Mouse (Mus musculus) cerebellum, adult 18-20 months (tissue): ENCODE measurements around the gene Ankrd23.
A peak's percentile ranks its signal among the peaks of the same experiment; 100 is the strongest.
"Not testable (repeated sequence)": the region's sequence is repeated elsewhere in the genome, so short reads cannot be mapped to it uniquely, and the experiment has no call there.

Source experiments
- DNase-seq, 2 experiments: peaks; one replicate each; pipeline ENCODE4 v3.0.0; 2021

The Ankrd23 gene

DNA sequence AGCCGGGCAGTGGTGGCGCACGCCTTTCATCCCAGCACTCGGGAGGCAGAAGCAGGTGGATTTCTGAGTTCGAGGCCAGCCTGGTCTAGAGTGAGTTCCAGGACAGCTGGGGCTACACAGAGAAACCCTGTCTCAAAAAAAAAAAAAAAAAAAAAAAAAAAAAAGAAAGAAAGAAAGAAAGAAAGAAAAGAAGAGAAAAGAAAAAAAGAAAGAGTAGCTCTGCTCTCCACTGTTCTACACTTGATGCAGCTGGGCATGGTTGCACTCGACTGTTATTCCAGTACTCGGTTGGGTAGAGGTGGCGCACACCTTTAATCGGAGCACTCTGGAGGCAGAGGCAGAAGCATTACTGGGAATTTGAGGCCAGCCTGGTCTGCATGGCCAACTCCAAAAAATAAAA is at the start of gene Ankrd23:
Gene Ankrd23 (minus strand): TSS at position 101 of the 400 bp plus-strand sequence.
- not testable (repeated sequence) for DNase-seq

DNA sequence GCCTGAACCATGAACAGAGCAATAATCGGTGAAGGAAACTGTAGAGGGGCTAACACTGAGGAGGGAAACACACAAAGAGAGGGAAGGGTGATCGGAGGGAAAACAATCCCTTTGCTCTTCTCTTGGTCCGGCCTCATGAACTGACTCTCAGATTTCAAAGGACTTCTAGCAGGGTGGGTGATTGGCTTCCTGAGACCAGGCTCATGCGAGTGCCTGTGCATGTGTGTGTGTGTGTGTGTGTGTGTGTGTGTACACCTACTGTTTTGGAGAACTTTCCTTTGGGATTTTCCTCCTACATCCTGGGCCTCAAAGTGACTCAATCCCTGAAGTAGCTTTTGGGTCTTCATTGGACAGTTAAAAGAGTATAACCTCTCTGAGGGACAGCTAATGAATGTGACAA is 49.6 kb upstream of the Ankrd23 start:
- DNase-seq, result no peak

DNA sequence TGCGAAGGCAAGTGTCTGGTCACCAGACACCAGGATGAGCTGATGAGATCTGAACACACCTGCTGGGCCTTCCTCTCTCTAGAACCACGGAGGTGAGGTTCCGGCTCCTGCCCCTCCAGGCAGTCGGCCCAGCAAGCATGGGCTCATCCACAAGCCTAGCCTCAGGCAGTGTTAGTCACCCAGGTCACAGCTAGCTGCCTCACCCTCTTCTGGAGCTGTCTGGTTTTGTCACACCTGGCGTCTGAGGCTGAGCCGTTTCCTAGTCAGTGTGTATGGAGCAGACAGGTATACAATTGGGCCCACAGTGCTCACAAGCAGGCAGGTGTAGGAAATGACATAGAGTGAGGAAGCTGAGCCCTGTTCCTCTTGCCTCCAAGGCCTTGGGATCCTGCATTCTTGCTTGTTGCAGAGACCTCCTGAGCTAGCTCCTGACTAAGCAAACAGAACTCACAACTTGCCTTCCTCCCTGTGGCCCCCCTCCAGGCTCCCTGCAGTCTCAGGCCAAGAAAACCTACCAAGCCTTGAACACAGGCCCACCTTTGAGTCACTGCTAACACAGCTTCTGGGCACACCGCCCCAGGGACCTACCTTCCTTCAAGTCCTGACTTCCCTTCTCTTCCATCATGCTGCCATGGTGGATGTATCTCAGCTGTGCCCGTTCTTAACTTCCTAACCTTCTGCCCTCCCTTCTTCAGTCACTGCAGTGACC is 46.9 kb upstream of the Ankrd23 start:
- no peak for DNase-seq

DNA sequence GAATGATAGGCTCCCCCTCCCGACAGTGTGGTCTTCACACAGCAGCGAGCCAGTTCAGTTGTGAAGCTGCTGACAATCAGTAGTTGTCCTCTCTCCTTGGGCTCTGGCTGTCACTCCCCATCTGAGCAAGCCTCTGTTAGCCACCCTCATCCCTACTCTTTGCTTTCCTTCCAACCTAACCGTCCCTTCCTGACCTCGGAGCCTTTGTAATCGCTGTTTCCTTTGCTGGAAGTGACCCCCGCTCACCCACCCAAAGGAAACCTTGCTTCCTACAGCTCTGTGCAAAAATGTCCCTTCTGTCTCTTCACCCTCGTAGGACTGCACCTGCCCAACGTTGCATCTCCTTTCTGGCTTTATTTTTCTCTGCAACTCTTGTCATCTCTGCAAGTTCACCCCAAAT is 45.5 kb upstream of the Ankrd23 start:
- no peak for DNase-seq

DNA sequence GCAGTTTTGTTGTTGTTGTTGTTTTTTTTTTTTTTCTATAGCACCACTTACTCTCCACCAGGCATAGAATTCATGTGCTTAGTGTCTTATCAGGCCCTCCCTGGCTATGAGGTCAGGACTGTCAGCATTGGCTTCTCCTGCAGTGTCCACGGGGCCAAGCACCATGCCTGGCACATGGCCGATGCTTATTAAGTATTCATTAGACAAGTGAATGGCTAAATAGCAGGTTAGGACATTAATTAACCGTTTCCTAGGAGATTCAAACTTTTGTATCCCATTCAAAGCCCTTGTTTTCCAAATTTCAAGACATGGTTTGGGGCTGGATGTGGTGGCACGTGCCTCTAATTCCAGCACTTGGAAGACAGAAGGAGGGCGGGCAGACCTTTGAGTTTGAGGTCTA is 44.6 kb upstream of the Ankrd23 start:
- DNase-seq, result peak; percentile 37

DNA sequence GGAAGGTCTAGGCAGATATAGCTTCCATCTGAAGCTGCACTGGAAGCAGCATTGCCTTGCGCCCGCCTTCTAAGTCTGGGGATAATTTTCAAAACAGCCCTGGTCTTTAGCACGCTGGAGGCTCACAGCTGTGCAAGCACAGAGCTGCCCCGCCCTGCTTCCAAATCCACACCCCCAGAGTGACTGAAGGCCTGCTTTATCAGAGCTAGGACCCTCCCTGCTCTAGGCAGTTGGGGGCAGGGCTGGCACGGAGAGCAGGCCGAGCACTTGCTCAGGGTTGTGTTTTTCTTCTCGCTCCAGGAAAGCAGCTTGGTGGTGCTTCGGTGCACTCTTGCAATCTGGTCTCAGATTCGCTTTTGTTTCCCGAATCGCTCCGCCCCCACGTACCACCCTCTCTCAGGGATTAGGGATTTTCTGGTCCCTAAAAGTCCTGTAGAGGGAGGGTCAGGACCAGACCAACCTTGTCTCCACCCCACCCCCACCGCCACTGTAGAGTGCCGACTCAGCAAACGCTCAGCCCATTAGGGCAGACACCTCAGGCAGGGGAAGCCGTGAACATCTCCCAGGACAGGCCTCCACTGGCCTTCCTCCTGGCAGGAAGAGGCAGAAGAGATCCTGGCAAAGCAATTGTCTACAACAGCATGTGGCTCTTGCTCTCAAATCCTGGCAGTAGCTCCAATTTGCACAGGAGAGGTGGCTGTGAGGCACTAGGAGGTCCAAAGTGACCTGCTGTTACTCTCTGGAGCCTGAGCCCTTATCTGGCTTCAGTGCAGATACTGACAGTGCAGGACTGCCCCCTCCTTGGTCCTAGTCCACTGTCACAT is 43.9 kb upstream of the Ankrd23 start:
- DNase-seq, result peak; percentile 60 to 71

DNA sequence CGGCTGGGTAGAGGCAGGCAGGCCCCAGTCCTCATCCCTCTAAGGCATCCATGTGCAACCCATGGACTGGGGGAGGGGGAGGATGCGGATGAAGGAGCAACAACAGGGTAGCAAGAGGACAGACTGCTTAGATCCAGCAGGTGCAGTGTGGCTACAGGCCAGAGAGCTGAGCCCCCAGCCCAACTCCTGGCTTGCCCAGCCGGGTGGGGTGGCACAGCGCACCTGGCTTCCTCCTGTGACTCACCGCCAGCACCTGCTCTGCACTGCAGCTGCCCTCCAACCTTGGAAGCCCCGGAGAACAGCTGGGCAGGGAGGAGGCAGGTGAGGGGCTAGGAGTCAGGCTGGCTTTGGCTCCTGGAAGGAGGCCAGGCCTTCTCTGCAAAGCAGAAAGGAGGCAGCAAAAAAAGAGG is 43.3 kb upstream of the Ankrd23 start:
- DNase-seq, result peak; percentile 22 to 36

DNA sequence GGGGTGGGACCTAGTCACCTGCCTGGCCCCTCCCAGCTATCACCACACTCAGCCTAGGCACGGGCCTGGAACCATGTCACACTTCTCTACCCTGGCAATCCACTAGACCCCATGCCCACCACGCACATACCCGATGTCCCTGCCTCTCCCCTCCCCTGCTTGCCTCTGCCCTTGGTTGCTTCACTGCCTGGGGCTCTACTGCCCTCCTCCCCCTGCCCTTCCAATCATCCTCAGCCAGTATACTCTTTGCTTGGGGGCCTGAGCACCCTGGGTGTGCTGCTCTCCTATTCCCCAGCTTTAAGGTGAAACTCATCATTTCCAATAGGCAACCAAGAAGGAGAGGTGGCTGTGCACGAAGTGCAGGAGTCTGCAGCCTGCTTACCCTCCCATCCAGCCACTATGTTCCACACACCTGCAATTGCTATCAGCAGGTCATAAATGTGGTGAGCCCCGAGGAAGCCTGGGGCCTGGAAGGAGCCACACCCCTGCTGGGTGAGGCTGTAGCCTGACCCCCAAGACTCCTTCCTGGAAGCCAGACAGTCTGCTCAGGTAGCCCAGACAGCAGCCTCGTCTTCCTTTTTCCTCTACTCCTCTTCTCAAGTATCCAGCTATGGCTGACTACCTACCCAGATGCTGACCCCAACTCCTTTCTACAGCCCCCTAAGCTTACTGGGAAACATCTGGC is 40.5 kb upstream of the Ankrd23 start:
- no peak for DNase-seq

DNA sequence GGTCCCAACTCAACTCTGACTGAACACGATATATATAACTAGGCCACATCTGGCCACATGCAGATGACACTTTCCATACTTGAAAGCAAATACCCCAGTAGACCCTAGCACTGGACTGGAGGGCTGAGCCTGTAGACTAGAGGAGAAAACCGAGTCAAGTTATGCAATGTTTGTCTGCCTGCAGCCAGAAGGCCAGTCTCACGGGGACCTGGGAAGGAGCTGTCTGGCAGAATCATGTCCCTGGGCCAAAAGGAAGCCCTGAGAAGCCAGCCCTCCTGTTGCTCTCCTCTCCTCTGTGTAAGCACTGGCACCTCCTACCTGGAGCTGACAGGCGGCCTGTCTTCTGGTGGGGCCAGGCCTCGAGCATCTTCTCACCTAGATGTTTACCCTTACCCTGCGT is 38.7 kb upstream of the Ankrd23 start:
- DNase-seq, result no peak

DNA sequence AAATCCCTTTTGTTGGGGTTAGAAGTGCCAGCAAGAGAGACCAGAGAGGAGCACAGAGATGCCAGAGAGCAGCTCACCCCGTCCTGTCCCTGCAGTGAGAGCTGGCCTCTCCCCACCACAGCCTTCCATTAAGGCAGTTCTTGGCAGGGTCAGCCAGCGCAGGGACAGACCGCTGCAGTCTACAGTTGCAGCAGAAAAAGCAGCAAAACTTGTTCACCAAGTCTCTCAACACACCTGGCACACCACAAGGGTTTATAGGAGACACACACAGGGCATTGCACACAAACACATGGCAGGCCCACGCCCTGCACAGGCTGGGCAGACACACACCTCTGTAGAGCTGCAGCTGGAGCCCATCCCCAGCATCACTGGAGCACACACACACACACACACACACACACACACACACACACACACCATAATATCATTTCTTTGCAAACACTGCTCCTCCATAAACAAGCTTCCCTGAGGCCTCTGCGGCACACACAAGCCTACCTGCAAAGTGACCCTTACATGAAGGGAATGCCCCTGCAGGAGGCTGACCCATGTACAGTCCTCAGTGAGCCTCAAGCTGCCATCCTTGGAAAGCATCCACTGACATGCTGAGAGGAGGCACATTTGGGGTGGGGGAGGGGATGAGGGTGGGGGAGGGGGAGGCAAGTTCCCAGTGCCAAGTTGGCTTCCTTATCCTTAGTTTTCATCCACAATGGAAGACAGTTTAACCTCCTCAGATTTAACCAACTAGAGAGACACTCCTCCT is 37.7 kb upstream of the Ankrd23 start:
- no peak for DNase-seq

DNA sequence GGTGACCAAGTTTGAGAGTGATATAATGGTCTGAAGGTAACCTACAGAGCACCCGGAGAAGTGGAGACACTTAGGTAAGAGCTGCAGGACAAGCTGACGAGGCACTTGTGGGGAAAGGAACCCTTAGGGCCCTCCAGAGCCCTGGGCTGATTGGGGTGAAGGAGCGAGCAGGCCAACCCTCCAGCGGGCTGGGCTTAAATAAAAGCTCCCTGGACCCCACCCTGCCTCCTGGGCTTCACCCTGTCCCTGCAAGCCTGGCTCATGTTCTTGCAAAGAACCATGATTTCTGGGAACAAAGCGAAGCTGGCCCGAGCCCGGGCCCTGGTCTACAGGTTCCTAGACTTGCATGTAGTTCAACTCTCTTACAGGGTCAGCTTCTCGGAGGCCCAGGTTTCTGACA is 36.8 kb upstream of the Ankrd23 start:
- DNase-seq, result no peak

DNA sequence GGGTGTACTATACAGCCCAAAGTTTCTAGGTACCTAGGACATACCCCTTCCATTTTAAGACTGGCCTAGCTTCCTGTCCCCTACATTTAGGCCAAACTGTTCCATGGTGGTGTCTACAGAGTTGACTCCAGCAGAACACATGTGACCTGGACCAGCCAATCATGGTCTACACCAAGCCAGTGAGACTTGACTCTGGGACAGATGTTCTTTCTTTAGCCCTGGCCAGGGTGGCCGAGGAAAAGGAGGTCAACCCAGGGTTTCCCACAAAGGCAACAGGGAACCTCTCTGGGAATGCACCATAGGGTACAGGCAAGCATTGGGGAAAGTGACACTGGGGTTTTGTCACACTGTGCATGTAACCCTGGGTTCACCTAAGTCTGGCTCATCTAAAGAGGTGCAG is 36.0 kb upstream of the Ankrd23 start:
- no peak for DNase-seq

DNA sequence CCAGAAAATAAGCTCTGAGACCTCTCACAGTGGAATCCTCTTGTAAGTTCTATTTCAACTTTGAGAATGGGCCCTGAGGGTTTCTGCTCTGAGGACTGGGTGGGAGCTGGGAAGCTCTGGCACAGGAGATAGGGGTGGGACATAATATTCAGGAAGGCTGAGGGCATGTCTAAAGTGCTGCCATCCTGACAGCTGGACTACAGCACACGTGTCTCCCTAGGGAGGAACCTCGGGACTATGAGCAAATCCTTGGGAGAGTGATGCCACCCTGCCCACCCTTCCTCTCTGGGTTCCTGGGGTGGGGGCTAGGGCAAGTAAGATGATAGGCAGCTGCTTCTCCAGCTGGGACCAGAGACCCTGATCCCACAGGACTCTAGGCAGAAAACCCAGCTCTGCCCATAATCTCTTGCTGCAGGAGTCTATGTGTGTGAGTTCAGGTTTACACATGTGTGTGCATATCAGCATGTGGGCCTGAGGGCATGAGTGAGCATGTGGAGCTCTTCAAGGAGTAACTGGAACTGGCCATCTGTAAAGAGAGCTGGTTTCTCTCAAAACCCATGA is 35.5 kb upstream of the Ankrd23 start:
- no peak for DNase-seq

DNA sequence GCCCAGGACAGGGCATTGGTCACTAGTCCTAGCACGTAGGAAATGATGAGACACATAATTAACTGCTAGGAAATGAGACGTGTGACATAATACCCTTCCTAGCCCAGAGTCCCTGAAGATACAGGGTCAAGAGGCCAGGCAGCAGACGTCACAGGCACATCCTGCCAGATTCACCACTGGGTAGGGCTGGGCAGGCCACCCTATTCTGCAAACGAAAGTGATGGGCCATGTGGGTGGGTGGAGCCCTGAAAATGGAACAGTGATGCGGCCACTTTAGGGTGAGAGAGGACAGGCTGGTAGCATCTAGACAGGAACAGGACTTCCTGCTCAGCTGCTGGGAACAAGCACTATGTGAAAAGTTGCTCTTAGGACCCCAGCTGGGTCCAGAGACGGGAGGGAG is 34.9 kb upstream of the Ankrd23 start:
- no peak for DNase-seq

DNA sequence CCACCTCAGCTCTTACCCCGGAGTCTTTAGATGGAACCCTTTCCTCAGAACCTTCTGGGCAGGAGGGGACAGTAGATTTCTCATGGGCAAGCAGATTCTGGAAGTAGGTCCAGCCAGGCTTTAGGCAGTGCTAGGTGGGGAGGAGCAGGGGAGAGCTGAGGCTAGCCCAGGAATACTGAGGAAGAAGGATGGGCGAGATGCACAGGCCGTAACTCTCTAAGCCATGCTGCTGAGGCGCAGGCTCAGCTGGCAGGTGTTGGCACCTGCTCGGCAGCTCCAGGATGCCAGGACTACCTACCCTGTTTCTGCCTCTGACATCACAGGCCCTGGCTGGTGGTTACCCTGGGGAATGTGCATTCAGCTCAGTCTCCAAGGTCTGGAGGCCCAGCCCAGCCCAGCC is 33.6 kb upstream of the Ankrd23 start:
- DNase-seq, result no peak

DNA sequence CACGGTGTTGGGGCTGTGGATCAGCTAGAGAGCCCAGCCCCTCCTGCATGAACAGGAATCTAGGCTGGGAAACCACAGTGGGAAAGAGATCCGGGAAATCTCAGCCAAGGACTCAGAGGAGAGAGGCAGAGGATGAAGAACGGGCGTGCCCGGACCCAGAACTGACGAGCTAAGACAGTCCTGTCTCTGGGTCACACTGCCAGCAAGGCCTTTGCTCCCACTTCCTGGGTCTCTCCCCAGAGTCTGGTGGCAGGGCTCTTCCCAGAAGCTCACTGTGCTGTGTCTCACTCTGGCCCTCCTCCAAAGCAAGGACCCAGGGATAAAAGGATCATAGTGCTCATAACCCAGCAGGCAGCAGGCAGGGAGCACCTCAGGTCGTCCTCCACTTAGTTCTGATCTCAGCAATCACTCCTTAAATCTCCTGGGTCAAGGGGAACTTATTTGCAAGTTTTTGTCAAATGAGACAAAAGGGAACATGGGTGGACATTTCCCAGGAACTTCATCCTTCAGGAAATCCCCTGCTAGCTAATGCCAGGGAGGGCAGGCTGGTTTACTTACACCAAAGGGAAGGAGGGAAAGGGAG is 33.1 kb upstream of the Ankrd23 start:
- no peak for DNase-seq

DNA sequence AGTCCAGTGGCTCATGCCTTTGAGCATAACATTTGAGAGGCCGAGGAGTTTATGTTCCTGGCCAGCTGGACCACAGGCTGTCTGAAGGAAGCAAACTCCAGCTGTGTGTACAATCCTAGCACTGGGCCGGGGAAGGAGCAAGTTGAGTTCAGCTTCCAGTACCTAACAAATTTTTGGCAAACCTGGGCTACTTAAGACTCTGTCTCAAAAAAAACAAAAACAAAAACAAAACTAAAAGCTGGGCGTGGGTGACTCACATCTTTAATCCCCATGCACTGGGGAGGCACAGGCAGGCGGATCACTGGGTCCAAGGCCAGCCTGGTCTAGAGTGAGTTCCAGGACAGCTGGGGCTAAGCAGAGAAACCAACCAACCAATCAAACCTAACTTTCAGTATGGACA is 32.1 kb upstream of the Ankrd23 start:
- no peak for DNase-seq

DNA sequence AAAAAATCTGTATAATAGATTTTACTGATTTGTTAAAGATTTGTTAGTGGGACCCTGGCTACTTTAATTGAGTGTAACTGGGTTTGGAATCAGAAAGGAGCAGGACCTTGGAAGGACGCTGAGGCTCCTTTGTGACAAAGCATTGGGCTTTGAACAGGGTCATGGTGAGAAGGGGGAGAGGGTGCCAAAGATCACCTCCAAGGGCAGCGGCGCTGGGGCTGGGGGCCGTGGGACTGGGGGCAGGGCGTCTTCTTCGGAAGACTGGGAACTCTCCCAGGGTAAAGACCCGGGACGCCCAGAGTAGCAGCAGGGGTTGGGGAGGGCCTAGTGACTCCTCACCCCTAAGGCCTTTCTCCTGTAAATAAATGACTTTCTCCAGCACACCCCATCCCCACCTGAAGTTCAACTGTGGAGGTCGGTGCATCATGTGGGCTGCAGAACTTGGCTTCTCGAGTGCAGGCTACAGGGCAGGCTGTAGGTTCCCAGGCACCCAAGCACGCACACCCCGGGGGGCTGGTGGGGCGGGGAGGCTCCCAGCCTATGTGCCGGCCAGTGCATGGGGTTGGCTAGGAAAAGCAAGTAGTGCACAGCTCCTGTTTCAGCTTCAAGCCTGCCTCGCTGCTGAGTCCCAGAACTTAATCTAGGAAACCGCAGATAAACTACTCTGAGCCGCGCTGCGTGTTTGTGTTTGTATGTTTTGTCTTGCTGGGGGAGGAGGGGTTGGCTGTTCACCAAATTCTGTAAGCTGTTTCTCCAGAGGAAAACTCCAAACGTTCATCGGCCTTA is 31.3 kb upstream of the Ankrd23 start:
- DNase-seq, result no peak

DNA sequence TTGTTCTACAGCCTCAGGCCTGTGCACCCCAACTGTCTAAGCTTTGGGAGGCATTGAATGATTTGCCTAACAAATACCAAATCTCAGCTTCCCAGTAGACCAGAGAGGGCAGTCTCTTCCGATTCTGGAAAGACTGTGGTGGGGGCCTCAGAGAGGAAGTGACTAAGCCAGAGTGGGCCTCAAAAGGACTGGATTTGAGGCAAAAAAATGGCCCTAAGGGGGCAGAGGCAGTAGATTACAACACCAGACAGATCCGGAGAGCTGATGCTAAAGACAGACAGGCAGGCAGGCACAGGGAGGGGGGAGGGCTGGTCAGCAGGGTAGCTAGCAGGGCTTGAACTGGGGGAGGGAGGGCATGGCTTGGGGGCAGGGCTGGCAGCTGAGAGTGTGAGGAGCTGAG is 29.7 kb upstream of the Ankrd23 start:
- no peak for DNase-seq

DNA sequence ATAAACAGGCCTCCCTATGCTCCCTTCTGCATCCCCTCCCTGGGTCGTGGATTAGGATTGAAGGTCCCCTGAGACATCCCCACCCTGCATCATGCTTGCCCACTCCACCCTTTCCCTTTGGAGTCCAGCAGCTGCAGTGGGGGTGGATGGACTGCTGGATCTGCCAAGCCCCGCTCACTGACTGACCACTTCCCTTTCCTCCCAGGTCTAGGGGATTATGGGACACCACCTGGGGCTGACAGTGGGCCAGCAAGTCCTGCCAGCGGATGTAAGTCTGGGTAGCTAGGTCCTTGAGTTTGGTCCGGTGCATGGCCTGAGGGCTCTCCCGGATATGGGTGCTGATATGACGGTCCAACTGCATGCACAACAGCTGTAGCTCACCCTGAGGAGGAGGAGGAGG is 27.4 kb upstream of the Ankrd23 start:
- DNase-seq, result no peak

DNA sequence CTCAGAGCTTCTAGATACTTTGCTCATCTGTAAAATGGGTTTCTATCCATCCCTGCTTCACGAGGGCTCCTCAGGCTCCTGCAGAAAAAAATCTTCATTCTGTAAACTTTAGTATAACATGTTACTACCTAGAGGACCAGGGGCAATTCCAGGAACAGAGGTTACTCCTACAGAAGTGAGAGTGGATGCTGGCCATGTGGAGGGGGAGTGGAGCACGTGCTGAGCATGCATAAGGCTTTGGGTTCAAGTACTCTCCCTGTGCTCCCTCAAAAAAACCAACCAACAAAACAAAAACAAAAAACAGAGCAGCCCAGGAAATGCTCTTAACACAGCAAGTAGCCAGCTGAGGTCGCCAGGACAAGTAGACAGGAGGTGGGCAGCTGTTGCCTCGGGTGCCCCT is 26.9 kb upstream of the Ankrd23 start:
- DNase-seq, result no peak

DNA sequence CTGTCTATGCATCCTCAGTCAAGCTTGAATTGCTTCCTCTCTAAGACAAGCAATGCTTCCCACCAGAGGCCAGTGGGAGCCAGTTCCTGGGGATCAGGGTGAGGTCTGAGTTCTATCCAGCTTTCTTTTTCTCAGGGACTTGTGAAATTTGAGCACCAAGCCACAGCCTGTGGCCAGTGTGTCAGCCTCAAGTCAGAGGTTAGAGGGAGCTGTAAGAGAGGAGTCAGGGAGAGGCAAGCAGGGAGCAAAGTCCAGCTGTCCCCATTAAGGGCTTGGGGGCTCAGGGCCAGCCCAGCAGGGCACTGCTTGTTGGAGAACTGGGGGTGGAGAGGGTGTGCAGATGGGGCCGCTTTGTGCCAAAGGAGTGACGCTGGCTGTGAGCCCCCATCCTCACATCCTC is 26.5 kb upstream of the Ankrd23 start:
- no peak for DNase-seq
